Mouse (Mus musculus): ENCODE data around the gene Gm20388. TPM values are rescaled to one million over a fixed set of nuclear protein-coding genes. Genes with fewer than 3 reads are reported as not detected.
A peak's percentile ranks its signal among the peaks of the same experiment; 100 is the strongest.
"Not testable (repeated sequence)": the region's sequence is repeated elsewhere in the genome, so short reads cannot be mapped to it uniquely, and the experiment has no call there.

Gm20388 gene
- polyA plus RNA-seq, 1 experiment from 2014 or later: not detected

DNA sequence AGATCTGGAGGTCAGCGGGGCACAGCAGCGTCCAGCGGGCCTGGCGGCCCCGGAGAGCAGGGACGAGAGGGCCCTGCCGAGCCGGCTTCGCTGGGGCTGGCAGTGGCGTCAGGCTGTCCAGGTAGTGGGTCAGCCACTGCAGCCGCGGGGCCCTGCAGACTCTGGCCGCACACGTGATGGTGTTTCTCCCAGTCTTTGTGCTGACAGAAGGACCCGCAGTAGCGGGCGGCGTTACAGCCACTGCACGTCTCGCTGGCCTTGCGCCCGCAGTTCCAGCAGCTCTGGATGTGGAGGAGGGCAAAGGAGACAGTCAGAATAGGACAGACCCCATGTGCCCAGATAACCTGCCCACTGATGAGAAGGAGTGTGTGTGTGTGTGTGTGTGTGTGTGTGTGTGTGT, 2720.1 kb downstream of the Gm20388 start:
- H3K27me3 ChIP-seq (ENCODE audit: control insufficient read depth, insufficient read depth, low read length): 0 out of 2 replicates have a peak, but pooled peaks cover 3% of the 10 kb centered on the region
- H3K27ac ChIP-seq (replicated peaks in 1 of 2; ENCODE audit: control insufficient read depth in 1 of 2, insufficient read depth in 1 of 2, low read depth in 2 of 2, low read length in 2 of 2): no peak overlapping the region
- no peak for ATAC-seq (ENCODE audit: insufficient number of reproducible peaks, insufficient read depth, low FRiP score, low read depth)
- H3K36me3 ChIP-seq (ENCODE audit: control insufficient read depth, insufficient read depth, low read length): peaks cover 27% of the 10 kb centered on the region
- H3K4me2 ChIP-seq (ENCODE audit: low read length): peak overlapping the region; percentile 58
- H3K9me3 ChIP-seq (ENCODE audit: control insufficient read depth, low read length): no peaks in the 10 kb centered on the region
- H3K9ac ChIP-seq (ENCODE audit: low read length): peak overlapping the region; percentile 50; the same call in 1 of the 2 replicates
- WGBS: 48% methylated on average over 22 of the region's 22 CpGs
- peak overlapping the region; percentile 8 to 11; a peak in 2 of 4 replicates for H3K4me3 ChIP-seq (ENCODE audit: control insufficient read depth in 1 of 2, insufficient read depth in 1 of 2, low read depth in 1 of 2, low read length in 2 of 2)
- H3K4me1 ChIP-seq (ENCODE audit: control insufficient read depth in 2 of 2, insufficient read depth in 2 of 2, low read length in 2 of 2): peaks cover 4 to 5% of the 10 kb centered on the region in 2 experiments; a peak in 2 of 4 replicates

DNA sequence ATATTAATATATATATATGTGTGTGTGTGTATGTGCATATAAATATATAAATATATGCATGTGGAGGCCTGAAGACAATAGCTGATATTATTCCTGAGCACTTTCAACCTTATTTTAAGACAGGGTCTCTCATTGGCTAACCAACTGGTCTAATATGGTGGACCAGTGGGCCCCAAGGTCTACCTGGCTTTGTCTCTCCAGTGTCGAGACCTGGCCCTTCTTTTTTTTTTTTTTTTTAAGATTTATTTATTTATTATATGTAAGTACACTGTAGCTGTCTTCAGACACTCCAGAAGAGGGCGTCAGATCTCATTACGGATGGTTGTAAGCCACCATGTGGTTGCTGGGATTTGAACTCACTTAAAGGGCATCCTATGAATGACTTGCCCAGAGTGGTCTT, 2721.5 kb downstream of the Gm20388 start:
- not testable (repeated sequence) for H3K9me3 ChIP-seq (ENCODE audit: control insufficient read depth, low read length); H3K27me3 ChIP-seq (ENCODE audit: control insufficient read depth, insufficient read depth, low read length); ATAC-seq (ENCODE audit: insufficient number of reproducible peaks, insufficient read depth, low FRiP score, low read depth); H3K4me3 ChIP-seq (ENCODE audit: control insufficient read depth in 1 of 2, insufficient read depth in 1 of 2, low read depth in 1 of 2, low read length in 2 of 2); H3K9ac ChIP-seq (ENCODE audit: low read length); H3K27ac ChIP-seq (replicated peaks in 1 of 2; ENCODE audit: control insufficient read depth in 1 of 2, insufficient read depth in 1 of 2, low read depth in 2 of 2, low read length in 2 of 2); H3K4me2 ChIP-seq (ENCODE audit: low read length)
- 75% methylated on average over 3 of the region's 3 CpGs for WGBS
- peaks cover 31% of the 10 kb centered on the region for H3K36me3 ChIP-seq (ENCODE audit: control insufficient read depth, insufficient read depth, low read length)
- H3K4me1 ChIP-seq (ENCODE audit: control insufficient read depth in 2 of 2, insufficient read depth in 2 of 2, low read length in 2 of 2): peaks cover 17 to 18% of the 10 kb centered on the region in 2 experiments

DNA sequence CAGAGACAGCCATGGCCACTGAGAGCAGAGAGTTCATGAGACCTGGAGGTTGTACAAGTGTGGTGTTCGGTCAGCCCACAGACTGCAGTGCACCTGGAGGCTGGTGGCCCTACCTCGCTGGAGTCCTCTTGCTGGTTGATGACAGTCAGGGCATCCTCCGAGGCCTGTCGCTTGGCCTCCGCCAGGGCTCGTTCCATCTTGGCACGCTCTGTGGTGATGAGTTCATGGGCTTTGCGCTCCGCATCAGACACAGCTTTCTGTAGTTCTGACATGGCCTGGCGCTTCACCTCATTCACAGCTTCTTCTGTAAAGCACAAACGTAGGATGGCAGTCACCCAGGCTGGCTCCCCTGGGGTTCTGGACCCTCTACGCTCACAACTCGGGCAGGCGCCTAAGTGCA, 2722.6 kb downstream of the Gm20388 start:
- Histone ChIP-seq H3K4me2 (ENCODE audit: low read length) (no peak overlapping the region), H3K9me3 (ENCODE audit: control insufficient read depth, low read length) (no peaks in the 10 kb centered on the region), H3K27ac (replicated peaks in 1 of 2; ENCODE audit: control insufficient read depth in 1 of 2, insufficient read depth in 1 of 2, low read depth in 2 of 2, low read length in 2 of 2) (no peak overlapping the region), H3K4me3 (ENCODE audit: control insufficient read depth in 1 of 2, insufficient read depth in 1 of 2, low read depth in 1 of 2, low read length in 2 of 2) (no peak overlapping the region), H3K27me3 (ENCODE audit: control insufficient read depth, insufficient read depth, low read length) (no peaks in the 10 kb centered on the region), H3K4me1 (ENCODE audit: control insufficient read depth in 2 of 2, insufficient read depth in 2 of 2, low read length in 2 of 2) (peaks cover 19% of the 10 kb centered on the region in 2 experiments), H3K9ac (ENCODE audit: low read length) (no peak overlapping the region), H3K36me3 (ENCODE audit: control insufficient read depth, insufficient read depth, low read length) (peaks cover 31% of the 10 kb centered on the region)
- WGBS: 89% methylated on average over 14 of the region's 14 CpGs
- ATAC-seq (ENCODE audit: insufficient number of reproducible peaks, insufficient read depth, low FRiP score, low read depth): no peak

DNA sequence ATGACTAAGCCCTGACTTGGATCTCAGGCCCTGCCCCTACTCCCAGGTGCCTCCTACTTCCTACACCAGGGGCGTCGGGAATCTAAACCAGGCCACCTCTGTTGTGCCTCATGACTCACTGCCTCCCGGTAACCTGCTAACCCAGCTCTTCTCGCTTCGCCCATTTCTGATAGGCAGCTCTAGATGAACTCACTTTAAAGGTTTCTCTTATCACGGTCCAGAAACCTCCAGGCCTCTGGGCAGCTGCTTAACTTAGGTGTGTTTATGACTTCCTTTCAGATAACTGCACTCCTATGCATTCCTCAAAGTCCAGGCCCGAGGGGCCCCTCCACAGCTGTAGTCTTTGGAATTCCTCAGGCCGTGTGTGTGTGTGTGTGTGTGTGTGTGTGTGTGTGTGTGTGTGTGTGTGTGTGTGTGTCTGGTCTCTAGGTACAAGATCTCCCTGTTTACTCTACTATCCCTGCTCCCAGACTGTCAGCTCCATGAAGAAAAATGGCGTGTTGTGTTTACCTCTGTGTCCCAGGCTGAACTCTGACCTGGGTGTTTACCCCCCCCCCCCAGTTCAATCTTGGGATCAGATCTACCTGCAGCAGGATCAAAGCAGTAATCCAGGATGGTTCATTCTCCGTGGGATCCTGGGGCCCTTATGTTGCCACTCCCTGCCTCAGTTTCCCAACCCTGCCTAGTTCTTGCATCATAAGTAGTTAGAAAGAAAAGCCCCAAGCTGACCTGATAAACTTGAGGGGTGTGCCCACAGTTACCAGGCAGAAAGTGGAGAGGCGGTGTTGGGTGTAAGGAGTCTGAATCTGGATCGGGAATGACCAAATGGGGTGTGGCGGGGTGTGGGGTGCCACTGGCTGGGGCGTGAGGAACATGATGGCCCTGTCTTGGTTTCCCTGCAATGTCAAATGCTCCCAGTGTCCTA, 2725.5 kb downstream of the Gm20388 start:
- 0 out of 4 replicates have a peak overlapping the region, but pooled peaks of 1 of the 2 experiments have one; percentile 20 for H3K27ac ChIP-seq (replicated peaks in 1 of 2; ENCODE audit: control insufficient read depth in 1 of 2, insufficient read depth in 1 of 2, low read depth in 2 of 2, low read length in 2 of 2)

DNA sequence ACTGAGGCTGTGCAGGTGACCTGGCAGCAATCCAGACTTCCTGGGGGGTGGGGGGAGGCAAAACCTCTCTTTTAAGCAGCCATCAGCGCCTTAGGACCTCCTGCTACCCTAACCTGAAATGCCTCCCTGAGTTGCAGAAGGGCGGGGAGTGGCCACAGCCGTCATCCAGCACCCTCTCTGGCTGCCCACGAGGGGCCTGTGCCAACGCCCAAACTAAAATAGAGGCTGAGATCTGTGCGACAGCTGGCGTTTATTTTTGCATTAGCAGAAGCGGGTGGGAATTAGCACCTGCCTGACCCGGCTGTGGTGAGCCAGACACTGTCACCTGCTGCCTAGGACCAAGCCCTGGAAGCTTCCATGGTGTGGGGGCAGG, 2726.1 kb downstream of the Gm20388 start:
- H3K27me3 ChIP-seq (ENCODE audit: control insufficient read depth, insufficient read depth, low read length): no peaks in the 10 kb centered on the region
- peak overlapping the region in 1 of 2 experiments; percentile 20; a peak in 1 of 4 replicates for H3K27ac ChIP-seq (replicated peaks in 1 of 2; ENCODE audit: control insufficient read depth in 1 of 2, insufficient read depth in 1 of 2, low read depth in 2 of 2, low read length in 2 of 2)
- ATAC-seq (ENCODE audit: insufficient number of reproducible peaks, insufficient read depth, low FRiP score, low read depth): no peak
- H3K9me3 ChIP-seq (ENCODE audit: control insufficient read depth, low read length): no peaks in the 10 kb centered on the region
- H3K4me1 ChIP-seq (ENCODE audit: control insufficient read depth in 2 of 2, insufficient read depth in 2 of 2, low read length in 2 of 2): peaks cover 25 to 29% of the 10 kb centered on the region in 2 experiments
- H3K4me3 ChIP-seq (ENCODE audit: control insufficient read depth in 1 of 2, insufficient read depth in 1 of 2, low read depth in 1 of 2, low read length in 2 of 2): no peak overlapping the region
- WGBS: 45% methylated on average over 9 of the region's 9 CpGs
- H3K36me3 ChIP-seq (ENCODE audit: control insufficient read depth, insufficient read depth, low read length): peaks cover 31% of the 10 kb centered on the region; the same call in 1 of the 2 replicates
- no peak overlapping the region for H3K4me2 ChIP-seq (ENCODE audit: low read length)
- no peak overlapping the region for H3K9ac ChIP-seq (ENCODE audit: low read length)

More for the DNA sequence above, 2725.5 kb downstream of the Gm20388 start:
- Histone ChIP-seq H3K4me2 (ENCODE audit: low read length) (no peak overlapping the region), H3K9me3 (ENCODE audit: control insufficient read depth, low read length) (no peaks in the 10 kb centered on the region), H3K4me3 (ENCODE audit: control insufficient read depth in 1 of 2, insufficient read depth in 1 of 2, low read depth in 1 of 2, low read length in 2 of 2) (no peak overlapping the region), H3K9ac (ENCODE audit: low read length) (no peak overlapping the region), H3K4me1 (ENCODE audit: control insufficient read depth in 2 of 2, insufficient read depth in 2 of 2, low read length in 2 of 2) (peaks cover 25 to 28% of the 10 kb centered on the region in 2 experiments), H3K36me3 (ENCODE audit: control insufficient read depth, insufficient read depth, low read length) (peaks cover 31% of the 10 kb centered on the region; the same call in 1 of the 2 replicates), H3K27me3 (ENCODE audit: control insufficient read depth, insufficient read depth, low read length) (no peaks in the 10 kb centered on the region)
- no peak for ATAC-seq (ENCODE audit: insufficient number of reproducible peaks, insufficient read depth, low FRiP score, low read depth)
- WGBS: 32% methylated on average over 14 of the region's 14 CpGs

DNA sequence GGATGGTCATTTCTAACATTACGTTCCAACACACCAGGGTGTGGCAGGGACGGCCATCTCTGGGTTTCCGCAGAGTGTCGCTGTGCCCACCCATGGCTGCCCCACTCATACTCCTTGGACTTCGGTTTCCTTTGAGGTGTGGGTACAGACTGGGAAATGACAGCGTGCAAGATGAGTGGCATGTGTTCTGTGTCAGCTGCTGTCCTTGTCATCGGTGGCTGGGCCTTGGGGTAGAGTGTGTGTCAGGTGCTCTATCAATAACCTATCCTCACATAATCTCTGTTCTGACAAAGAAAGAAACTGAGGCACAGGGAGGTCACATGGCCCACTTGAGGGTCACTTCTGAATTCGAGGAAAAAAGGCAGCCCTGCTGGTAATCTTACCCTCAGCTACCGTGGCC, 2726.6 kb downstream of the Gm20388 start:
- peak overlapping the region in 1 of 2 experiments; percentile 20; a peak in 1 of 4 replicates for H3K27ac ChIP-seq (replicated peaks in 1 of 2; ENCODE audit: control insufficient read depth in 1 of 2, insufficient read depth in 1 of 2, low read depth in 2 of 2, low read length in 2 of 2)
- H3K36me3 ChIP-seq (ENCODE audit: control insufficient read depth, insufficient read depth, low read length): peaks cover 31% of the 10 kb centered on the region; the same call in 1 of the 2 replicates
- H3K9me3 ChIP-seq (ENCODE audit: control insufficient read depth, low read length): no peaks in the 10 kb centered on the region
- H3K4me1 ChIP-seq (ENCODE audit: control insufficient read depth in 2 of 2, insufficient read depth in 2 of 2, low read length in 2 of 2): peaks cover 26 to 31% of the 10 kb centered on the region in 2 experiments
- H3K27me3 ChIP-seq (ENCODE audit: control insufficient read depth, insufficient read depth, low read length): no peaks in the 10 kb centered on the region
- ATAC-seq (ENCODE audit: insufficient number of reproducible peaks, insufficient read depth, low FRiP score, low read depth): no peak
- no peak overlapping the region for H3K4me2 ChIP-seq (ENCODE audit: low read length)
- H3K9ac ChIP-seq (ENCODE audit: low read length): no peak overlapping the region
- 80% methylated on average over 9 of the region's 9 CpGs for WGBS
- H3K4me3 ChIP-seq (ENCODE audit: control insufficient read depth in 1 of 2, insufficient read depth in 1 of 2, low read depth in 1 of 2, low read length in 2 of 2): no peak overlapping the region

DNA sequence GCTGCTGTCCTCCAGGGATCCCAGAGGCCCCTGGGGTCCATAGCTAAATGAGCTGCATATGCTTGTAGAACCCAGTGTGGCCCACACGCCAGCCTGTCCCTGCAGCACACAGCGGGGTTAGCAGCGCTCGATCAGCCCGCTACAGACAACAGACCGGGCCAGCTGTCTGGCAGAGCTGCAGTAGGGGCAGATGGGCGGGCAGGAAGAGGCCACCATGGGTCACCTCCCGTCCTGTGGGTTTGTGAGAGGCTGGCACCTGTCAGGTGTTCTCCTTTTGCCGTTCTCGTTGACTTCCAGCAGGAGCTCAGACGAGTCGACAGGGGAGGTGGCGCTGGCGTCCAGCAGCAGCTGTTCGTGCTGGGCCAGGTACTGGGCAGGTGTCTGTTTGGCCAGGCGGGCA, 2728.0 kb downstream of the Gm20388 start:
- 81% methylated on average over 16 of the region's 16 CpGs for WGBS
- no peak overlapping the region for H3K27ac ChIP-seq (replicated peaks in 1 of 2; ENCODE audit: control insufficient read depth in 1 of 2, insufficient read depth in 1 of 2, low read depth in 2 of 2, low read length in 2 of 2)

More for the DNA sequence above, 2728.0 kb downstream of the Gm20388 start:
- Histone ChIP-seq H3K4me2 (ENCODE audit: low read length) (no peak overlapping the region), H3K36me3 (ENCODE audit: control insufficient read depth, insufficient read depth, low read length) (peaks cover 25% of the 10 kb centered on the region; the same call in 1 of the 2 replicates), H3K9ac (ENCODE audit: low read length) (no peak overlapping the region), H3K4me1 (ENCODE audit: control insufficient read depth in 2 of 2, insufficient read depth in 2 of 2, low read length in 2 of 2) (peaks cover 30 to 36% of the 10 kb centered on the region in 2 experiments), H3K9me3 (ENCODE audit: control insufficient read depth, low read length) (no peaks in the 10 kb centered on the region), H3K27me3 (ENCODE audit: control insufficient read depth, insufficient read depth, low read length) (no peaks in the 10 kb centered on the region), H3K4me3 (ENCODE audit: control insufficient read depth in 1 of 2, insufficient read depth in 1 of 2, low read depth in 1 of 2, low read length in 2 of 2) (no peak overlapping the region)
- no peak for ATAC-seq (ENCODE audit: insufficient number of reproducible peaks, insufficient read depth, low FRiP score, low read depth)

Data from heart, embryonic 14.5 days (tissue).